Mouse (Mus musculus): ENCODE results near the gene Olfr60.

DNA sequence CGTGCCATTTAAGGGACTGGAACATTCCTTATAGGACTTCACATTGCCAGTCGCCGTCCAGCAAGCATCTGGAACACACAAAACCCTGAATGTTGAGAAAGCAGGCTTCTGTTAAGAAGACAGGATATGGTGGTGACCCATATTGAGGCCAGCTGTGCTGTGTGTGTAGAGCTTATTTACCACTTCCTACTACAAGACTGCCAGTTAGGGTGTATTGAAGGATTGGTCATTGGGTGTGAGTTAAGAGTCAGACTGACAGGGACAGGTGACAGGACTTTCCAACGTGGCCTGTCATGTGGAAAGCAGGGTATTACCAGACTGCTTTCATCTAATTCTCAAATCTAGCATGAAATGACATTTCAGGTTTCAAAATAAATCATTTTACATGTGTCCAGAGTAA is 12.8 kb upstream of the Olfr60 start:
- TF ChIP-seq GATA1 (IDR thresholded peaks at IDR 0.05; ENCODE audit: low read length) (no peak), TAL1 (IDR thresholded peaks at IDR 0.05; ENCODE audit: low read length) (no peak)
